Mouse (Mus musculus) mouse trophoblast stem cell (cell line): Measurements from ENCODE around the gene Utrn.

Experiments
- in situ Hi-C, 2 experiments: fragments of 300-500 bp; cut with MseI, MboI; formaldehyde crosslinking; loops; 2 replicates in 1 of 2; 3 replicates in 1 of 2; pipeline ENCODE4 v1.15.1; 2025

Gene Utrn

DNA sequence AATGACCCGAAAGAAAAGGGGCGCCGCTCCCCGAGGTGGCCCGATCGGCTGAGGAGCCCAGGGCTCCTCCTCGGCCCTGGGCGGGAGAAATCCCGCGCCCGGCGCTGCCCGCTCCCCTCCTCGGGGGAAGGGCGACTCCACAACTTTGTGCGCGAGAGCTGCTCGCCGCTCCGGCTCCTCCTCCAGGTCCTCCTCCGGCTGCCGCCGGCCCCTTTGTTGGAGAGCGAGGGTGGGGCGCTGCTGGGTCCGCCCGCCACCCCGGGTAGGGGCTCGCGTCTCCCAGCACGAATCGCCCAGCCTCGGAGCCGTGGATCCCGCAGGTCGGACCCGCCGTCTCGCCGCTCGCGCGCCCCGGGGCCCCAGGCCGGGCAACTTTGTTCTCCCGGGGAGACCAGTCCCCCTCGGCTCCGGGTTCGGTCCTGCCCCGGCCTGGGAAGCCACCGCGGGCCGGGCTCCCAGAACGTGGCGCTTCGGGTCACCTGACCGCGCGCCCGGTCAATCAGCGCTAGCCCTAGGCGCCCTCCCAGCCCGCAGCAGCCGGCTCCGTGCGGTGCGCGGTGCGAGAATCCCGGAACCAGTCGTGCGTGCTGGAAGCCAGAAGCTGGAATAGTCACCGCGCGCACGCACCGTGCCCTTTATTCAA is at the start of gene Utrn:
Gene Utrn (minus strand): TSS at position 337 of the 643 bp plus-strand sequence.
- in situ Hi-C loops, result loop anchor here in 1 of 2 experiments (5.0 kb wide), 1 partner anchor 48 kb away; no protein-coding TSS in a partner anchor

DNA sequence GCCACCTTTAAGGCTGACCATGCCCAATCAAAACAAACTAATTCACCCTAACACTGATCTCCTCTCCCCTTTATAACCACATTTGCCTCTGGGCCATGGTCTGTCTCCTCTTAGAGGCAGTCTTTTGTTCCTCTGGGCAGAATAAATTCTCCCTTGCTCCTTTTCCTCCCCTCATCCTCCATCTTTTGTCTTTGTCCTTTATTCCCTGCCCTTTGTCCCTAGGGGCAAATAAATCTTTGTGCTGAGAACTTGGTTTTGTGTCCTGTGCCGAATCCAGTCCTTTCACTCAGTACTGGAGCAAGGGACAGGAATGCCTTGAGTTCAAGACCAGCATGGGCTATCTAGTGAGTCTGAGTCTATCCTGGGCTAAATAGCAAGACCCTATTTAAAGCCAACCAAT is 48.5 kb upstream of the Utrn start:
- in situ Hi-C loops, result loop anchor here in 1 of 2 experiments (5.0 kb wide), 1 partner anchor 50 kb away; the partner anchor contains the start of gene Utrn

DNA sequence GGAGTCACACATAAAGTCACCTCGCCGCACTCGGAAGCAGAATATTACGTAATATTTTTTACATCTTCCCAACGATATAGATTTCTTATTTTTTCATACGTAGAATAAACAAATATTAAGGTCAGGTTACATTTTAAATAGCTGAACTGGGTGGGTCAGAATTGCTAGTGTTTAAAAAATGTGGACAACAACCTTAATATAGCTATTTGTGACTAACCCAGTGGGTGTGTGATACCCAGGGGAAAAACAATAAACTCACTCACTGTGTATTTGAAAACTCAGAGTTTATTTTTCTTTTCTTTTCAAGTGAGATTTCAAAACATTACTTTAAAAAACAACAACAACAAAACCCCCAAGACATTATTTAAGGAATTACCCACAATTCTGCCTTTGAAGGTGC is 47.2 kb upstream of the Utrn start:
- in situ Hi-C loops, result loop anchor here in 1 of 2 experiments (5.0 kb wide), 1 partner anchor 49 kb away; the partner anchor contains the start of gene Utrn

DNA sequence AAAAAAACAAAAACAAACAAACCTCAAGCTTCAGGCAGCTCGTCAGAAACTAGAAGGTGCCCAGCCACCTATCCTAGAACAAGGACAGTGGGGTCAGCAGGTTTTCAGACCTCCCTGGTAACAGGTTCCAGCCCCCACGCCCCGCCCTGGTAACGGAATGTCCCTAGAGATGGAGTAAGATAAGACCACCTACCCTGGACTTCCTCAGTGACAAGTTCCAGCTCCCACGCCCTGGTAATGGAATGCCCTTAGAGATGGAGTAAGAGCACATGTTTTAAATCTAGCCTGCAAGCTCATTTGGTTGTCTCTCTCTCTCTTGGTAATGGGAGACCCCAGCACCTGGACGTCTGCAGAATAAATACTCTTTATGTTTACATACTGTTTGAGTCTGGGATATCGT is 46.7 kb upstream of the Utrn start:
- in situ Hi-C loops, result loop anchor here in 1 of 2 experiments (5.0 kb wide), 1 partner anchor 49 kb away; the partner anchor contains the start of gene Utrn

DNA sequence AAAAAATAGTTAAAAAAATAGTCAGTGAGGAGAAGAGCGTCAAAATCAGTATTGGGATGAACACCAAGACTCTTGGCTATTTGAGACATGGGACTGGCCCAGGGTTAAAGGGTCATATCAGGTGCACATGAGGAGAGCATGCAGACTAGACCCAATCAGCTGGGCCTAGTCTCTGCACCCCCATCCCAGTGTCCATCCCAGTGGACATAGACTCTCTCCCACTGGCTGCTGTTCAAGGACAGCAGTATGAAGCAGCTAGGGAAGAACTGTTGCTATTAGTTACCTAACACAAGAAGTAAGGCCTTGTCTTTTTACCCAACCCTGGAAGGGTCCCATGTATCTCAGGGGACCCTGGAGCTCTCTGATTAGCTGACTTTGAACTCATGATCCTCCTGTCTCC is 45.0 kb upstream of the Utrn start:
- in situ Hi-C loops, result no loop called here

DNA sequence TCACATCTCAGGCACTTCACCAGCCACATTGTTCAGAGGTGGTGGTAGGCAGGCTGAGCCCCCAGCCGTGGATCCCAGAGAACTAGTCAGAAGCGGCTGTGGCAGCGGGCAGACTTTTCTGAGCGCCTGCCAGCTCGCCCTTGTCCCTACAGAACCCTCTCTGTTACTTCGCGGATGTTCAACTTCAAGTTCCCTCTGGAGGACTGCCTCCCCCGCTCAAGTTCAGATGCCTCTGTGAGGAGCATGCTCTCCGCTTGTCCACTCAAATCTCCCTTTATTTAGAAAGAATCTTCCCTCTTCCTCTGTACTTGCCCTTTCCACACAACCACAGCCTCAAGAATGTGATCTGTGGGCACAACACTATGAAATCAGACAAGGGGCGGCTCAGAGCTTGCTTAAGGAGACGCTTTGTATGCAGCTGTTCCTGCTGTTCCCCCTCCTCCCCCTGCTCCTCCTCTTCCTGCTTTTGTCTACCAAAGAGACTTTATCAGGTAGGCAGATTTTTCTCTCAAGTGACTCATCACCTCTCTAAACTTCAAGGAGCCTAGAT is 42.9 kb upstream of the Utrn start:
- in situ Hi-C loops, result no loop called here

DNA sequence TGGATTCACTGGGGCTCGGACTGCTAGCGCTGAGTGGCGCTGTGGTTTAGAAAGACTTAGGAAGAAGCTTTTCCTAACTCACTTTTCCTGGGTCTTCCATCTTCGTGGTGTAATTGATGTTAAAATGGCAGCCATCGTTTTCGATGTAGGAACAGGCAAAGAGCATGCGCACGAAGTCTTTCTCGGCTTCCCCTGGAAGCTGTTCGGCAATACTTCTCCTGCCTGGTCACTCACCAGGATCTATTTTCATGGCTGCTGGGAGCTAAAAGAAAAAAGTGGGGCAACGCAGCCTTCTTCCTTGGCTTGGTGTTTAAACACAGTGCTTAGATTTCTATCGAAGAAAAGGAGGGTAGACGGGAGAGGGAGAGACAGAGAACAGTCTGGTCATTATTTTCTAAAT is 42.3 kb upstream of the Utrn start:
- in situ Hi-C loops, result no loop called here

DNA sequence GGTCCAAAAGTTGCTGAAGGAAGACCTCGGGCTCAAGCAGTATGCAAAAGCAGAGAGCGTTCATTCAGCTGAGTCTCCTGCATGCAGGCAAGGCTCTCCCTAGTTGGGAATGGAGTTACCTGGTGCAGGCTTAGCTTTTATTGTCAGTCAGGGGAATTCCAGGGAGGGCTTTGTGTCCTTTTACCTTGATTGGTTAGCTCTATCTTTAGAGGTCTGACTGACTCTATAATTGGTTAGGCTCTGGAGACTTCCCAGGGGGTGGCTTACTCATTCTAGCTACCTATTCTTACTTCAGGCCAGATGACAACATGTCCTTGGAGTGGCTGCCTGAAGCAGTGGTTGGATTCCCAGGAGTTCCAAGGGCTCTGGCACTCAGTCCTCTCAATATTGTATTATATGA is 40.7 kb upstream of the Utrn start:
- in situ Hi-C loops, result no loop called here

DNA sequence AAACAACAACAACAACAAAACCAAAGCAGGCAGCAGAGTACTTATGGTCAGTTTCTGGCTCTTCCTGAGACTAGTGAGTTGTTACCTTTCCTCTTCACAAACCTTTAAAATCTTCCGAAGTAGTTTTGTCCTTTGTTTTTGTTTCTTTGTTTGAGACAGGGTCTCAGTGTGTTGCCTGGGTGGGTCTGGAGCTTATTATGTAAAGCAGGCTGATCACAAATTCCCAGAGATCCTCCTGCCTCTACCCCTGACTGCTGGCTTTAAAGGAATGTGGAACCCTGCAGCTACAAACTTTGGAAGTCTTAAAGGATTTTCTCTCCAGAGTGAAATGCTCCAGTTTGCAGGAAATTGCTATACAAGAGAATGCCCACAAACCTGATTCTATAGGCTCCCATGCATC is 40.0 kb upstream of the Utrn start:
- in situ Hi-C loops, result no loop called here

DNA sequence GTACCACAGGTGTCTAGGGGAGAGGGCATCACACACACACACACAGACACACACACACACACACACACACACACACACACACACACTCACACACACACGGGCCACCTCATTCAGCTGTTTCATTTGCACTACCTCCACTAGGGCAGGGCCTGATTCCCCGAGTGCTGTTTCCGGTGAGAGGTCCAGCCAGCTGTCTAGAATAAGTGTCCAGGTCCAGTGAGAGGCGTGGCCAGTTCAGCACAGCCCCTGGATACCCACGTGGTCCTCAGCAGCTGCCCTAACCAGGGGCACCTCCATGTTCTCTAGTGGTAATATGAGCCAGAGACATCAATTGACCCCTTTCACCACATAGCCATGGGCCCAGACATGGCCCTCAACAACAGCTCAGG is 35.0 kb upstream of the Utrn start:
- in situ Hi-C loops, result no loop called here

DNA sequence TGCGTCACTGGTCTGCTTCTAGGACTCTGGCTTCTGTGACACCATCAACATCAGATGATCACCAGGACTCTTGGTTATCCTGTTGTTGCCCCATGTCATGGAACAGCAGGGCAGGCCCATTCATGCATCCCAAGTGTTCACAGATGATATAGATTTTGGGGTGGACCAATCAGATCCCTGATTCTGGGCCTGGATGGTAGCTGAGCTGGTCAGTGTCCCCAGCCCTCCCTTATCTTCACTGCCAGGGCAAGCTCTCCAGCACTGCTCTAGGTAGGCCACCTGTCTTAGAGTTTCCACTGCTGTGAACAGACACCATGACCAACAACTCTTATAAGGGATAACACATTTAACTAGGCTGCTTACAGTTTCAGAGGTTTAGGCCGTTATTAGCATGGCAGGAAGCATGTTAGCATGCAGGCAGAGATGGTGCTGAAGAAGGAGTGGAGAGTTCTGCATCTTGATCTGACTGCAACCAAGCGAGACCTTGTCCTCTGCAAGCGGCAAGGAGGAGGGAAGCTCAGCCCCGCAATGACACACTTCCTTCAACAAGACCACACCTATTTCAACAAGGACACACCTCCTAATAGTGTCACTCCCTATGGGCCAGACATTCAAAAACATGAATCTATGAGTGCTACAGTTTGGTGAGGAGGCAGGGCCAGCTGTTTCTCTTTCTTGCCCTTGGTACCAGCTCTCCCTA is 34.4 kb upstream of the Utrn start:
- in situ Hi-C loops, result no loop called here

DNA sequence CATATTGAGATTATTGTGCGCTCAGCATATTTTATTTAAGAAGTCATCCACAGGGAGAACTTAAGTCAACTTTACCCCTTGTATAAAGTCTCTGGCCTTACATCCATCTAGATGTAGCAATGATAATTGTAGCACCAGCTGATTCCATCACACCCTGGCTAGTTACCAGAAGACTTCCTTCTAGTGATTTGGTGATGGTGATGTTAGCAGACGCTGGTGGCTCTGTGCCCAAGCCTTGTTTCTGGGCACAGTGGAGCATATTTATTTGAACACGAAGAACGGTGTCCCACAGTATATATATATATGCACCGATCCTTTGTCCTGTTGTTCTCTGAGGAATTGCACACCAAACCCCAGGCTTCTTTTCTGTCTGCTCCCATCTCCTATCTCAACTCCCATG is 30.7 kb upstream of the Utrn start:
- in situ Hi-C loops, result no loop called here

DNA sequence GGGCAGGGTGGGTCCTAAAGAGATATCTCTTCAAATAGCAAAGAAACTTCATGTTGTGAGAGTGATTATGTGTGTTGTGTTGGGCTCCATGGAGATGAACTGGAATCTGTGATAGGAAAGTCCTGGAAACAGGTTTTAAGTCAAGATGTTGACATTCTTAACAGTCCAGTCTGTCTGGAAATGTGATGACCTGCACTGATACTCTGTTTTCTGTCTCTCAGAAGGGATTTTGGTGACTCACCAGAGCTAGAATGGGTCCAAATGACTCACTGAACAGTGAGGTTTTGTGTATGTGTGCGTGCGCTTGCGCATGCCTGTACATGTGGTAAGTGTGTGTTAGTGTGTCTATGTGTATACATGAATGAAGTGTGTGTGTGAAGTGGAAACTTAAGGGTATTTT is 24.2 kb upstream of the Utrn start:
- in situ Hi-C loops, result no loop called here

DNA sequence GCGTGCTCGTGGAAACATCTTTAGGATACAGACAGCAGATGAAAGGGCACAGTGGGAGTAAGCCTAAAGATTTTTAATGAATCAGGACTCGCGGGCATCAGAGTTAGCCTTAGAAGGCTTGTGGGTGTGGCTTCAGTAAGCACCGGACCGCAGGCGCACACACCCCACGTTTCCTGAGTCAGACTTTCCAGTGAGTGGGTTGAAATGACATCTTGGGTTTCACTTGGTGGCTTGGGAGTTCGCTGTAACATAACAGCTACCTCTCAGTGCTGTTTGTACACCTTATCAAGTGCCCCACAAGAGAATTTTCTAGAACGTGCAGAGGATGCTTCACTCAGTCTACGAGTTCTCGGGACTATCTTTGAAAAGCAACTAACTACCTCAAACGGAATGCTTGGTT is 19.2 kb upstream of the Utrn start:
- in situ Hi-C loops, result no loop called here

DNA sequence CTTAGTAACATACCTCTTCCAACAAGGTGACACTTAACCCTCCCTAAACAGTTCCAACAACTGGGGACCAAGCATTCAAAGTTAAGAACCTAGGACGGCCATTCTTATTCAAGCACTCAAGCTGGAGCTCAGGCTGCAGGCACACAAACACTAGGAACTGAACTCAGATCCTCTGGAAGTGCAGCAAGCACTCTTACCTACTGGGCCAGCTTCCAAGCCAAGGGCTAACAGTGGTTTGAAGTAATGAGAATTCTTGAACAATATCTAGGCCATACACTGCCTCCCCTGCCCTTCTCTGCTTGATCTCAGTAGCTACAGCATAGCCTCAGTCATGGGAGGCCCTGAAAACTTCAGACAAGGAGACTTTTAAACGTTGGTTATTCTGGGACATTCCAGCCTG is 18.6 kb upstream of the Utrn start:
- in situ Hi-C loops, result no loop called here

DNA sequence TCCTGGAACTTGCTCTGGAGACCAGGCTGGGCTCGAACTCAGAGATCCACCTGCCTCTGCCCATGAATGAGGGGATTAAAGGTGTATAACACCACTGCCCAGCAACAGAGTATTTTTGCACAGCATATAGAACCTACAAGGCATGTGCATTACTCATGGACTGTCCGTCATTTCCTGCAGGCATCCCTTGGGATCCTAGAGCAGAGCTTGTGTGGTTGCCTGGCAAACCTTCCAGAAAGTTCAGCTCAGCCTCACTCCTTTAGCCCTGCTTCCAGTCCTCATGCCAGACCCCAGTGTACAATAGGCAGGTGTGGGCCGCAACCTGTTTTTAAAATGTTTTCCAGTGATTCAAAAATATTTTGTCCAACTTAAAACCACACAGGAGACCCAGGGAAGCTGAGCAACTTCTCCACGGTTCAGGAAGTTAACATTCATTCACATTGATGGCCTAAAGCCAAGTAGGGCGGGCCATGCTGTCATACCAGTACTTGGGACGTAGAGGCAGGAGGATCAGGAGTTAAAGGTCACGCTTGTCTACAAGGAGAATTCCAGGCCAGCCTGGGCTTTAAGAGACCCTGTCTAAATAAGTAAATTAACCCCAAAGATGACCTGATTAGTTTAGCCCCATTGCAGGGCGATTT is 15.3 kb upstream of the Utrn start:
- in situ Hi-C loops, result no loop called here

DNA sequence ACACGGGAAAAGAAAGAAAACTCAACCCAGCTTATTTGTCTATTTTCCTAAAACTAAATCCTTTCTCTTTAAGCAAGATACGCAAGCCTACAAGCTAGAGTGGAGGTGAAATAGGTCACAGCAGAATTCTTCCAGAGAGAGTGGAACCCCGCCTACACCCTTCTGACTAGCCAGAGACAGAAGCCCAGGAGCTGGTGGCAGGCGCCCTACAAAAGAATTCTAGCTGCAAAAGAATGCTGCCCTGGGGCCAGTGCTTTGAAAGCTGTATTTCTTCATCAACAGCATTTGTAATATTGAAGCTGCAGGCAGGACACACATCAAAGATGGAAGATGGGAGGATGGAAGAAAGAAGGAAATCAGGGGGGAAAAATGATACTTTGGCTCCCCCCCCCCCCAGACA is 12.7 kb upstream of the Utrn start:
- in situ Hi-C loops, result no loop called here

DNA sequence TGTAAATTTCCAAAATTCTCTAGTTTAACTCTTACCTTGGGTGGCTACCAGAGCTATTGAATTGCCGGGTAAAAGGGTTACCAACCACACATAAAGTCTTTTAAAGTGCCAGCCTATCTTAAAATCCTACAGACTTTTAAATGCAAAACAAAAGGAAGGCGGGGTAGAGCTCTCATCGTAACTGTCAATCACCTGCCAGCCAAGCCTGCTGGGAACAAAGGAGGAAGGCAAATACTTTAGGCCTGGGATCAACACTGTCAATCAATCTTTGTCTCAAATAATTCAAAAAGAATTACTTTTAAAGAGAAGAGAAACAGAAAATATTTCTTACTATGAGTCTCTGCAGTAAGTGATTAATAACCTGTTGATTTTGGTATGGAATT is 10.1 kb upstream of the Utrn start:
- in situ Hi-C loops, result no loop called here

DNA sequence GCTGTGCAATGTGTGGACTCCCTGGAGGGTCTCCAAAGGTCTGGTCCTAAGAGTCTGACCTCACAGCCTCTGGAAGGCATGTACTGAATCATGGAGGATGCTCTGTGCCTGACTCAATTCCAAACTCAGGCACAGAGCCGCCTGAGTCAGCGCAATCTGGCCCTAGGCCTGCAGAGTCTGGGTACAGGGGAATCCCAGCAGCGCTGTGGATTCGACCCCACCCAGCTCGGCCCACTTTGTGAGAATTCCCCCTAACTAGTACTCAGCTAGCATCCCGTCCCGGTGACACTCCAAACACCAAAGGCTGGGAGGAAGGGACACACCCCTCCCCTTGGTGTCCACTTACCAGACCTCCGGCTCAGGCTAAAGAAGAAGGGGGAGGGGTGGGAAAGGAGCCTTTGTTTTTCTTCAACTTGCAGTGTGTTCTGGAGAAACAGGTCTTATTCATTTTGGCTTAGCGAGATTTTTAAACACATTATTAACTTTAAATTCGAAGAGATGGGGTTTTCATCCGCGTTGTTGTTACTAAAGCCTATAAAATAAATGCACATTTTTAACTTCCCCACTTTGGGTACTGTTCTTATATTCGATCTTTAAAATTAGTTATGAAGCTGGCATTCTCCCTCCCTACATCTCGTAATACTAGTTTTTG is 9.6 kb upstream of the Utrn start:
- in situ Hi-C loops, result no loop called here

DNA sequence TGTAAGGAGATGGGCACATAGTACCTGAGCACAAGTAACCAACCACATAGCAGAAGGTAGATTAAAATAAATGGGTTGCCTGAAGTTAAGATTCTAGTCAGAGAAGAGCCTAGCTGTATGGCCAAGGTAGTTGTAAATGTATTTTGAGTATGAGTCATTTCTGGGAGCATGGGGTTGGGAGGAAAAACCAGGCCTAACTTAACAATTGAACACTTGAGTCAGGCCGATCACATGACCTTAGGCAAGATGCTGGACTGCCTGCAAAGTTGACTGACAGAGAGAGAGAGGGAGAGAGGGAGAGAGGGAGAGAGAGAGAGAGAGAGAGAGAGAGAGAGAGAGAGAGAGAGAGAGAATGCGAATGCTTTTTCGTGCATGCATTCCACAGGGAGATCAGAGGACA is 7.3 kb upstream of the Utrn start:
- in situ Hi-C loops, result no loop called here

DNA sequence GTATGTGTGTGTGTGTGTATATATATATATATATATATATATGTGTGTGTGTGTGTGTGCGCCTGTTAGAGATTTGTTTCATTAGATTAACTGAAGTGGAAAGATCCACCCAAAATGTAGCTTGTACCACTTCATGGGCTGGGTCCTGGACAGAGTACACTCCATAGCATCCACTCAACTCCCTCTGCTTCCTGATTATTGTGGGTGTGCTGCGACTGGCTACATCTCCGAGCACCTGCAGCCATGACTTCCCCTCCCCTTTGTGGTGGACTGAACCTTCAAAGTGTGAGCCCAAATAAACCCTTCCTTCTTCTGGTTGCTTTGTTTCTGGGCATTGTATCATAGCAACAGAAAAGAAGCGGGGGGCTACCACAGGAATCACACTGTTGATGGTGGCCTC is 6.2 kb upstream of the Utrn start:
- in situ Hi-C loops, result no loop called here
